Mouse (Mus musculus): ENCODE results near the gene 2700049A03Rik.
"Not testable (repeated sequence)": the region's sequence is repeated elsewhere in the genome, so short reads cannot be mapped to it uniquely, and the experiment has no call there.

The 2700049A03Rik gene

DNA sequence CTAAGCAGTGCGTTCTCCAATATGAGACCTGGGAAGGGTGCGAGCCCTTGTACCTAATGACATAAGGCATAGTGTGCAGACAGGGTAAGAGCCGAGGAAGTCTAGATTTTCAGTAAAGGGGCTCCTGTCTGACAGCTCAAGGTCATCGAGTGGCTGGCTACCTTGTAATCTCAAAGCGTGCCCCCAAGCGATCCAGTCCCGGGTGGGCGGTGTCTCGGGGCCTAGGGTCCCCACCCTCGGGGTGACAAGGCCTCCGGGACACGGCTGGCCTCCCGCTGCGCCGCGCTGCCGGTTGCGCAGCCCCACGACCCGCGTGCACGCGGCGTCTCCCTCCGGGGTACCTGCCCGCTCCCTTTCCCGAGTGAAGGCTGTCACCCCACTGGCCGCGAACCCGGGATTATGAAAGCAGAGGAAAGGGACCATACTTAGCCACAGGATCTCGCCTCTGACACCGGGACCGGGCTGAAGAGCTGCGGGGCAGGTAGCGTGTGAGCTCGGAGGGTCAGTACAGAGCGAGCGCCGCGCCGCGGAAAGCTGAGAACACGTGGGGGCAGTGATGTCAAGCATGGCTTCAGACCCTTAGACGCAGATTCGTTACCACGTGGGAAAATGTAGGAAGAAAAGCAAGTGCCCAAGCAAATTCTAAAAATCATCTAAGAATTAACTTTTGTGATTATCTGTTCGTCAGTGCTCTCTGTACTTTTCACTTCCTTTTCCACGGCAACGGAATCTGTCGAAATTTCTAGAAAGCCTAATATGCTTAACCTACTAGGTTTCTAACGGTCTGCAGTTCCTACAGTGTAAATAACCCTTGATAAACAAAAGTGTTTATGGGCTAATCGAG, at the start of gene 2700049A03Rik, which contains the start of gene Timm9:
Gene 2700049A03Rik, plus strand, starts transcription at position 719 of the 844 bp plus-strand sequence.
Gene Timm9, minus strand, starts transcription at position 555 of the 844 bp plus-strand sequence.
- peak; percentile 77 for DNase-seq

DNA sequence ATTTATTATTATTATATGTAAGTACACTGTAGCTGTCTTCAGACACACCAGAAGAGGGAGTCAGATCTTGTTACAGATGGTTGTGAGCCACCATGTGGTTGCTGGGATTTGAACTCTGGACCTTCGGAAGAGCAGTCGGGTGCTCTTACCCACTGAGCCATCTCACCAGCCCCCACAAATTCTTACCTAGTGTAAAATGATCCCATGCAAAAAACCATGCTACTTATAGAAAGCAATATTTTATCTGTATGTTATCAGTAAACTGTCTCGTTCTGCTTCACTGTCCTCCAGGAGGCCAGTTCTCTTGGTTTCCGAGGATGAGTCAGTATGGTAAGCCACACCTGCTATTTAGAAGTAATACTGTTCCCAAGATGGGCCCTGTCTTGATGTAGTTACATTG, 32.4 kb upstream of the 2700049A03Rik start:
- DNase-seq = not testable (repeated sequence)

DNA sequence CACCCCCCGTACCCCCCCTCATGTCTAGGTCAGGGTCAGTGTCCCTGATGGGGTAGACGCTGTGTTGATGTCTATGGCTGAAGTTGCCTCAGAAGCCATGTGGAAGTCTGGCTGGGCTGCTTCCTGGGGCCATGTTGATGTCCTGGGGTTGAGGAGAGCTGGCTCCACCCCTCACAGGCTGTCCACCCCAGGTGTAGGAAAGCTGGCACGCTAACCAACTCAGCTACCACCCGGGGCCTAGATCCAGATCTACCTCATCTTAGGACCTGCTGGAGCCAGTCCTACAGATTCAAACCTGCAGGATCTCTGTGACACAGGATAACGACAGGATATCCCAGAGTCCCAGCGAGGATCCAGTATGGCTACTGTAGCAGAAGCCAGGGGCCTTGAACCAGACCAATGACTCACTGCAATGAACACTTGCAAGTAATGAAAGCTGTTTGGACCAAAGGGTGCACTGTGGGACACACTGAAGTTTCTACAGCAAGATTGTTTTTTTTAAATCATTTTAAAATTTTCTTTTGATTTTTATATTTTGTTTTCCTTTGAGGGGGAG, 29.4 kb upstream of the 2700049A03Rik start:
- DNase-seq = no peak

DNA sequence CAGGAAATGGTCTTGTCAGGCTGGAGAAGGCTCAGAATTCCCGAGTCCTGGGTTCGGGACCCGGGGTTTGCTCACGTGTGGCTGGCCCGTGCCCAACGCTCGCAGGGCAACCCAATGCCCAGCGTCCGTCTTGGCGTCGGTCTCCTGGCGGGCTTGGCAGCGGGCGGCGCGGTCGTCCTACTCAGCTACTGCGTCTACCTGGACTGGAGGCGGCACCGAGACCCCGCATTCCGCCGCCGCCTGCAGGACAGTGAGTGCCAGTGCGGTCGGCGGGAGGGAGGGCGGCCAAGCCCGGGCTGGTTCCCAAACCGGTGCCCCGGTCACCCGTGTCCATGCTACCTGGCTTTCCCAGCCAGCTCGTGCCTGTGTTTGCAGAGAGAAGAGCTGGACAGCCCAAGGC, 25.3 kb upstream of the 2700049A03Rik start, which contains the start of gene Tomm20l:
Gene Tomm20l, plus strand, starts transcription at position 98 of the 400 bp plus-strand sequence.
- DNase-seq = peak; percentile 42

DNA sequence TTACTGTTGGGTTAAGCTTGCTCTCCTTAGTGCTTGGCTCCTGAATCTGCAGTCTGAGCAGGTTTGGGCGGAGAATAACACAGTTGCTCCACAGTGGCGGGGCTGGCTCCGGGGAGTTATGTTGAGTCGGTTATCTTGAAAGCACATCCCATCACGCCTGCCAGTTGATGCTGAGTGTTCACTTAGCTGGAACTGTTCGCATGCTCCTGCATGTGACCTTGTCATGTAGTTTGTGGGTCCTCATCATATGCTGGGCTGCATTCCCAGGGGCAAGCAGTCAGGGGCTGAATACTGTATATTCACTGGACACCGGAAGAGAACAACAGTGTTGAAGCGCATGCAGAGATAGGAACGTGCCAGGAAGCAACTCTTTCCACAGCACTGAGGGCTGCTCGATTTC, 23.6 kb upstream of the 2700049A03Rik start:
- no peak for DNase-seq

DNA sequence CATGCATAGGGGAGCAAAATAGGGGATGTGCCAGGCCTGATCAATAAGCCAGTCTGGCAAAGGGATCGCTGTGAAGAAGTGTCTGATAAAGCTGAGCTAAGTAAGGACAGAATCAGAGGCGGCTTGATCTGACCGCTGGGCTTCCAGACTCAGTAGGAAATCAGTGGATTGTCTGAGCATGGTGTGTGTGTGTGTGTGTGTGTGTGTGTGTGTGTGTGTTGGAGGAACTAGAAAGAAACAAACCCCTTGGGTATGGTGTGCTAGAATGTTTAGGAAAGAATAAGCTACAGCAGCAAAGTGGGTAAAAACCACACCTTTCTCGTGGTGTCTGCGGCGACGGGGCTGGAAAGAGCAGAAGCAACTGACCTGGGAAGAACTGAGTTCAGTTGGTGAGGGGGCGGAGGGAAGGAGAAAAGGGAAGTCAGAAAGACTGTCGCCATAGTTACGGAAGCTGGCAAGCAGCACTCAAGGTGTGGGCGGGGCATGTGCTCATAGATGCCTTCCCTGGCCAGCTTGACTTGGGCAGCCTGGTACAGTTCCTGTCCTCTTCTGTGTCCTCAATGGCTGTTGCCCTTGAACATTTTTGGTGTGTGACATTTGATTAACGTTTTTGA, 22.9 kb upstream of the 2700049A03Rik start:
- DNase-seq = peak; percentile 65

DNA sequence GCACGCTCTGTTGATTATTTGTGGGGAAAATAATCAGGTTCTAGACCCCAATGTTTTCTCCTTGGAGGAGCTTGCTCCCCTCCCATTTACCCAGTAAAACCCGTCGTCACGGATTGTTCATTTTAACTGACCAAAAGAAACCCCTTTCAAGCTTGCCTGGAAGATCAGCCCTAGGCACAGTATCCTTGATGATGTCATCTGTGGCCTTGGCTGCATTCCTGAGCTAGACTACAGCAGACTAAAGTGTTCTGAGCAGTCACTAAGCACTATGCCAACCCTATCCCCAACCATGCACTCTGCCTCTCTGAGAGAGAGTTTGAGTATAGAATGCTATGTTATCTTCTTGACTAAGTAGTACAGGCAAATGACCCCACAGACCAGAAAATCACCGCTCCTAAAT, 20.2 kb upstream of the 2700049A03Rik start:
- no peak for DNase-seq

DNA sequence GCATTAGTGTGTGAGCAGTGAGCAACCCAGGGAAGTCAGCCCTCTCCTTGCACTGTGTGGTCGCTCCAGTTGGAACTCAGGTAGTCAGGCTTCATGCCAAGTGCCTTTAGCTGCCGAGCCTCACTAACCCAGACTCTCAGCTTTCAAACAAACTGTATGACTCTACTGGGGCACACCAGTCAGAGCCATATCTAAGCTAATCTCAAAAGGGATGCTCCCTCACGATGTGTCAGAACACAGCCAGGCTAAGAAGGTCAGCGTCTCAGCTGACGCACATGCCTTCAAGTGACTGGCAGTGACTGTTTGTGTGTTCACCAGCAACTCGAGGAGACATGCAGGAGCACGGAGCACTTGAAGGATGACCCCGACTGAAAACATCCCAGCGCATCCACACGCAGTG, 13.9 kb upstream of the 2700049A03Rik start:
- DNase-seq = no peak

DNA sequence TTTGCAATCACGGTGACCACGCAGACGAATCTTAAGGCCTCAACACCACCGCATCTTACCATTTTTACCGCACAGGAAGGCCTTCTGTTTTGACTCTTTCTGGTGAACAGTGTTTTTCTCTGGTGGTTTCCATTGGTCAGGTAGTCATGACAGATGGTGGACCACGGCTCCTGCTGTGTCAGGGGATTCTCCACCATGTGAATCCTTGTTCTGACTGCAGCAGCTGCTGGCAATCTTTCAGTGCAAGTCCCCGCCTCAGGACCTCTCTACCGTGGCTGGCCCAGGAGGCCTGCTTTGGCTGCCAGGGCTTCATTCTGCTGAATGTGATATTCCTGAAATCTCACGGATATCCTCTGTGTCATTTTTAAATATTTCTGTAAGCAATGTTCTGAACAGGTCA, 13.4 kb upstream of the 2700049A03Rik start:
- no peak for DNase-seq

DNA sequence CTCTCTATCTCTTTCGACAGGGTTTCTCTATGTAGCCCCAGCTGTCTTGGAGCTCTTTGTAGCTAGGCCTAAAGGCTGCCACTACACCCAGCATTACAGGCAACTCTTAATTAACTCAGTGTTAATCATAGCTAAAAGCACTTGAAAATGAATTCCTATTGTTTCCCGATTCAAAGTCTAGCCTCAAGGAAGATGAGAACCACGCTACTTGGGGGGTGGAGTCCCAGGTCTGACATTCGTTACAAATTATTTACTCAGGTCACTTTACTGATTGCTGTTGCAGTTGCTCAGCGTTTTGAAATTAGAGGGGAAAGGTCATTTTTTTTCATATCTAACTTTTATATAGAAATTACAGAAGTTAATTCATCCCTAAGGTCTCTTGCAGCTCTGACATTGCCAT, 1.1 kb upstream of the 2700049A03Rik start:
- DNase-seq = no peak

DNA sequence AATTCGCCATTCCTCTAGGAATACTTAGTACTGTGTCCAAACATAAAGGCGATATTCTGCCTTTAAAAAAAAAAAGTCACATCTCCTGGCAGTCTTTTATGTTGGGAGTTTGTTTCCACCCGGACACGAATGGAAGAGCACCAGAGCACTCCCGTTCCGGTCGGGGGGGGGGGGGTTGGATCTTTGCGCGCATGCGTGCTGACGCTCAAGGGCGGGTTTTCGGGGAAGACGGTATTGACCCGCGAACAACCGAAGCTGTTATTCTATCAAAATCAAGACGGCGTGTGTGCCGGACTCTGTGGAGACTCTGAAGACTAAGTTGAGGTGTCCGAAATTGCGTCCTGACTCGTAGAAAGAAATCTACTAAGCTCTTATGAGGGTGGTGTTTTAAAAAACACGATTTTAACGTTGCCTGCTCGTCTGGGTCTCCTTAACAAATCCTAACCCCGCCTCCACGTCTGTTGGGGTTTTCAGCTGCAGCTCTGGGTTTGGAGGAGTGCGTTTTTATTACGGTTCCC, 385 bp downstream of the 2700049A03Rik start:
- peak; percentile 88 for DNase-seq

DNA sequence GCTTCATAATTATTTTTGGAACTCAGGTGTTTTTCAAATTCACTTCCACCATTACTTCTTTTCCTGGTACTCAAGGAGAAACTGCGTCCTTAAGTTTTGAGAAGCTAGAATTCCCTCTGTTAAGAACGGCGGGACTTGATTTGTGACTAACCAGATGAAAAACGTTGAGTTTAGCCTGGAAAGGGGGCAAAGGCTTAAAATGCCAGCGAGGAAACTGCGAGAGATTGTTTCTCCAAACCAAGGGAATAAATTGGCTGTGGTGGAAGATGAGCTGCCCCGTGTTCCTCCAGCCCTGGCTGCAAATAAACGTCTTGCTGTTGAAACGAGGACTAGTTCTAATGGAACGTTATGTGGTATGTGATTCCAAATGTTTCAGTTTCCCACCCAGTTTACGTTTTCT, 1.0 kb downstream of the 2700049A03Rik start:
- no peak for DNase-seq

DNA sequence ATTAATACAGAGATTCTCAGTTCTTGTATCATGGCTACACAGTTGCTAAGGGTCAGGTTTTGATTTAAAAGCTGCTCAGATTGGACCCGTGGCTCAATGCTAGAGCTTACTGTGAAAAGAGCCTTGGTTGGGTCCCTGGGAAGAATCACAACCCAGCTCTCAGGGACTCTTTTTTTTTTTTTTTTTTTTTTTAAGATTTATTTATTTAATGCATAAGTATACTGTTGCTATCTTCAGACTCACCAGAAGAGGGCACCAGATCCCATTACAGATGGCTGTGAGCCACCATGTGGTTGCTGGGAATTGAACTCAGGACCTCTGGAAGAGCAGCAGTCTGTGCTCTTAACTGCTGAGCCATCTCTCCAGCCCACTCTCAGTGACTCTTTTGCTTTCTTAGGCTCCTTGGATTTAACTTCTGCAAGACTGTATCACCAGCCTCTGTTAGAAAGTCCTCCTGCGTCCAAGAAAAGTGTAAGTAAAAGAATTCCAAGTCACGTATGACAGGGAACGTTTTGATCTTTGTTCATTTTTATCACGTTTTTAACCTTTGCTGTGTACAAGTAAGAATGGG, 2.7 kb downstream of the 2700049A03Rik start:
- no peak for DNase-seq

DNA sequence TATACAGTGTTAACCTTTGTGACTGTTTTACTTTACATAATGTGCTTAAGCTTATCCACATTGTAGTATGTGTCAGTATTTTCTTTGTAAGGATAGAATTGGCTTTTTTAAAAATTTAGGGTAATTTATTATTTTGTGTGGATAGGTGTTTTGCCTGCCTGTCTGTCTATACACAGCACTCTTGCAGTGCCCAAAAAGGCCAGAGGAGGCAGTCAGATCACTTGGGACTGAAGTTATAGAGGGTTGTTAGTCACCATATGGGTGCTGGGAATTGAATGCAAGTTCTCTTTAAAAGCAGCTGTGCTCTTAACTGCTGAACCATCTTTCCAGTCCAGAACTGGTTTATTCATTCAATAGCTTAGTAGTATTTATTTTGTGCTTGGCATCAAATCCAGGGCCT, 4.5 kb downstream of the 2700049A03Rik start:
- DNase-seq = no peak

DNA sequence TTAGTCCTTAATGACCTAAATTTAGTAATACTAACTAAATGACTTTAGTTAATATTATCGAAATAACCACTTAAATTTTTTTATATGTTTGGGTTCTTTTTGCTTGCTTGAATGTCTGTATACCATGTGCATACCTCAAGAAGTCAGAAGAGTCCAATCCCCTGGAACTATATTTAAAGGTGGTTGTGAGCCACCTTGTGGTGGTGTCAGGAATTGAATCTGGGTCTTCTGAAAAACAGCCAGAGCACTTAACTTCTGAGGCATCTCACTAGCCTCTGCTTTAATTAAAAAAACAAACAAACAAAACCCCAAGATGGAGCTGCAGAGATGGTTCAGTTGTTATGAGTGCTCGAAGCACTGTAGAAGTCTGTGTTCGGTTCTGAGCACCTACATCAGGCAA, 11.0 kb downstream of the 2700049A03Rik start:
- DNase-seq = peak; percentile 54

DNA sequence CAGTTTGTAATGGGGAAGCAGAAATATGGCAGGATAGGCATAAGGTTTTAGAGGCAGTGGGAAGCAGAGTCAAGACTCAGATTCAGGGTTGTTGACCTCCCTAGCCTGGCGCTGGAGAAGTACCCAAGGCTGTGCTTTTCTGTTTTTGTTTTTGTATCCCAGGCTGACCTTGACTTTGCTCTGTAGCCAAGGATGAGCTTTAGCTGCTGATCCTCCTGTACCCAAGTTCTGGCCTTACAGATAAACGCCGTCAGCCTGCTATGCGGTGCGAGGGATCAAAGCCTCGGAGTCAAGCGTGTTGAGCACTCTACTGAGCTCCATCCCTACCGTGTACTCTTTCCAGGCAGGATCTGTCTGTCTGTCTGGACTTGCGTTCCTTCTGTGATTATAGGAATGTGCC, 12.2 kb downstream of the 2700049A03Rik start:
- DNase-seq = no peak

DNA sequence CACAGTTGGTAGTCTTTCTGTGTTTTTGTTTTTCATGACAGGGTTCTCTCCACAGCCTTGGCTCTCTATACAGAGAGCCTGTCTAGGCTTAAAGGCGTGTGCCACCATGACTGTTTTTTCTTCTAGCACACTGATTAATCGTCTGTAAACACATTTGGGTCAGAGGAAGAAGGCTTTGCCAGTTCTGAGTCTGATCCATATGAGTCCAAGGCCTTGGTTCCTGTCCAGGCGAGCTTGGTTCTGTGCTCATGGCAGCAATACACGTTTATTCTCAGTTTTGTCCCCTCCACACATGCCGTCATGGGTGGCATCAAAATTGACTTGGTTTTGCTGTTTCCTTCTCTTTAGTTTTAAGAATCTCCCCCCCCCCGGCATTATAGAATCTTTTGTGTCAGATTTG, 12.8 kb downstream of the 2700049A03Rik start:
- no peak for DNase-seq

DNA sequence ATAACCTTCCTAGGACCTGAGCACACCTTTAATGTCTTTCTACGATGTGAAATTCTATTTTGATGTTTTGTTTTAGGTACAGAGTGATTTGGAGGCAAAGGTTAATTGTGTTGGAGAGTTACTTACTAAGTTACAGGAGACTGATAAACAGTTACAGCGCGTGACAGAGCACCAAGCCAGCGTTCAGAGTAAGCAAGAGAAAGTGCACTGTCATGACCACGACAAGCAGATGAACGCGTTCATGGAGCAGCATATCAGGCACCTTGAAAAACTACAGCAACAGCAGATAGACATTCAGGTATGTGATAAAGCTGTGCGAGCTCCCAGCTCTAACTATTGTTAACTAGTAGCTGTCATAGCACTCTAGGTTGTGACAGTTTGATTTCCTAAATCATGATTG, 13.5 kb downstream of the 2700049A03Rik start:
- DNase-seq = no peak

DNA sequence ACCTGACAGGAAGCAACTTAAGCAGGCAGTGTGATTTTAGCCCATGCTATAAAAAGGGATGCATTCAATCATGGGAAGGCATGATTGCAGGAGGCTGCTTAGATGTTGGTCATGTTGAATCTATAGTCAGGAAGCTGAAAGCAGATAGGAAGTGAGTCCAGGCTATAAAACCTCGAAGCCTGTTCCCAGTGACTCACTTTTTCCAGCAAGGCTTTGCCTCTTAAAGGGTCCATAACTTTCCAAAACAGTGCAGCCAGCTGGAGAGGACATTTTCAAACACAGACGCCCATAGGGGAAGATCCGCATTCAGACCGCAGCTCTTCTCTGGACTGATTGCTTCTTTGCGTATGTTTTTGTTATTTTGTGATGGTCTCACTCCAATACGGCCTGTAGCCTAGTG, 18.3 kb downstream of the 2700049A03Rik start:
- no peak for DNase-seq

DNA sequence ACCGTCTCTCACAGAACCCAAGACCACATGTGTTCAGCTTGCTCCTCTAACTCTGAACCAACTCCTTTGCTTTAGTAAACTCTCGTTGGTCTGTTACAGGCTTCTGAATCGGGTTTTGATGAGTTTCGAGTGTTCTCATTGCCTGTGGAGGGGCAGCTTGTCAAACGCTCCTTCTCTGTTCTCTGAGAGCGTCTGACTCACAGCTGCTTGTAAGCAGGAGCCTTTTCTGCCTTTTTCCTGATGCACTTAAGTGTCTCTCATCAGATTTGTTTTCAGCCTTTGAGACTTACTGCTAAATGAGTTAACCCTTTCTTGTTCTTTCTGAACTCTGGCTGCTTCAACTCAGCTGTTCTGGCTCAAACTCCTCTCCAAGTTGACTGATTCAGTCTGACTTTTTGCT, 21.3 kb downstream of the 2700049A03Rik start:
- no peak for DNase-seq

DNA sequence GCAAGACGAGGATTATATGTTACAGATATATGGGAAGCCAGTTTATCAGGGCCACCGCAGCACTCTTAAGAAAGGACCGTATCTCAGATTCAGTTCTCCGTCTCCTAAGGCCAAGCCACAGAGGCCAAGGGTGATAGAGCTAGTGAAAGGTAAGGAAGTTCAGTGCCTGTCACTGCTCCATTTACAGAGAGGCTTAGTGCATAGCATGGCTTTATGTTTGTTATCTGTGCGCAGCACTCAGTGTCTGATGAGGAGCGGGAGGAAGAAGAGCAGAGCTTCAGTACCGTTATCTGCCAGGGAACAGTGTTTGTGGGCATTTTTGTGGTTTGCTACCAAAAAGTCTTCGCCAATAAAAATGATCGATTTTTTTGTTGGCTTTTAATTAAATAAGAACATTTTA, 27.8 kb downstream of the 2700049A03Rik start:
- no peak for DNase-seq

DNA sequence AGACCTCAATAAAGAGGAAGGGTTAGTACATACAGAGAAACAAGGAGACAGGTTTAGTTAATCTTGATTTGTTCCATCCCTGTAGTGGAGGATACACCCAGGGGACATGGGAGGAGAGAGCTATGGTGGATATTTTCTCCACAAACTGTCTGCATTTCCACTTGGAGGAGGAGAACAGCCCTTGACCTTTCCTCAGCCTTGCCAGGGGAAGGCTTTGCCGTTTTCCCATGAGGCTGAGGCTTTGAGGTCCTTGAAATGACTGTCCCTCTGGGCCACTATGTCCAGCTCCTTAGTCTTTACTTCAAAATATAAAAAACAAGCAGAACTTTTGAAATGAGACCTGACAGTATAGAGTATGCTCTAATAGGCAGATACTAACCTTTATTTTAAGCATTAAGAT, 33.3 kb downstream of the 2700049A03Rik start:
- no peak for DNase-seq

DNA sequence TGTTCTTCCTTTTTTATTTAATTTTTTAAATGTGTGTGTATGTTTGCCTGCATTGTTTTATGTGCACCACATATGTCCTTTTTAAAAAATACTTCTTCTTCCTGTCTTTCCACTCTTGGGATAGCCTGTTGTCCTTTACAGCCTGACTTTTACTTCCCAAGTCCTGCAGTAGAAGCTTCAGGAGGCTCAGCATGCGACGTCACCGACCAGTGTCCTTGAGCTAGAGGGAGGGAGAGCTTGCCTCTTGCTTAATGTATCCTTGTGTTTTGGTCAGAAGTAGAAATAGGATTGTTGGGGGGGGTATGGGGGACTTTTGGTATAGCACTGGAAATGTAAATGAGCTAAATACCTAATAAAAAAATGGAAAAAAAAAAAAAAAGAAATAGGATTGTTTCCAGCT, 47.1 kb downstream of the 2700049A03Rik start:
- DNase-seq = no peak
